Mouse (Mus musculus) layer of hippocampus, adult 2 months (tissue): ENCODE results near the gene Aacs. TPM values are rescaled to one million over a fixed set of nuclear protein-coding genes. Genes with fewer than 3 reads are reported as not detected.
"Not testable (repeated sequence)": the region's sequence is repeated elsewhere in the genome, so short reads cannot be mapped to it uniquely, and the experiment has no call there.

Experiments used
- DNase-seq, 2 experiments: peaks; one replicate each; pipeline ENCODE4 v3.0.0; 2022; ENCODE audit warnings: low spot score in 2 of 2
- H3K27ac ChIP-seq: fragments of 200-600 bp; 2 replicates; pipeline ENCODE4 v1.8.1; 2022
- H3K4me3 ChIP-seq: fragments of 200-600 bp; 2 replicates; pipeline ENCODE4 v1.8.1; 2022; ENCODE audit warnings: mild to moderate bottlenecking
- CTCF ChIP-seq: fragments of 200-600 bp; conservative IDR thresholded peaks from 2 replicates; pipeline ENCODE4 v1.8.1; 2022; ENCODE audit warnings: antibody characterized with exemption, mild to moderate bottlenecking, moderate library complexity
- total RNA-seq, 2 experiments: library from RNA; stranded (reverse); gene quantifications; 2 replicates each; pipeline ENCODE4 v1.2.3; 2021

The Aacs gene
- total RNA-seq, 2 experiments from 2014 or later, result 48.1 to 55.5 TPM

- no peak for DNase-seq
- Histone ChIP-seq H3K27ac (no peak overlapping the region), H3K4me3 (no peak overlapping the region)
- TF ChIP-seq CTCF, result no peak
These were observed 11.9 kb downstream of the Aacs start for GRCm38 (mm10) chr5:125487375-125488115.

DNA sequence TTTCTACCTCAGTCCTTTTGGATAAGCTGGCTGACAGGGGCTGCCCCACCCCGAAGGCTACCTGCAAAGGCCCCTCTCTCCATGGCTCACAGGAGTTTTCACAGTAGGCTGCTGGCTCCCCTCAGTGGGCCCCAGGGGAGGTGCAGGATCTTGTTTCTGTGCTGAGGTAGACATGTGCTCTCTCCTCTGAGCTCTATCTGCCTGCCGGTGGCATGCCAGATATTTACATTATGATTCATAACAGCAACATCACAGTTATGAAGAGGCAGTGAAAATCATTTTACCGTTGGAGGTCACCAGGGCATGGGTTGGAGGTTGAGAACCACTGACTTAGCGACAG lies 12.5 kb downstream of the Aacs start:
- TF ChIP-seq CTCF, result peak; percentile 73
- no peak for DNase-seq
- peak overlapping the region; percentile 37; the same call in 1 of the 2 replicates for H3K27ac ChIP-seq
- H3K4me3 ChIP-seq, result no peak overlapping the region

DNA sequence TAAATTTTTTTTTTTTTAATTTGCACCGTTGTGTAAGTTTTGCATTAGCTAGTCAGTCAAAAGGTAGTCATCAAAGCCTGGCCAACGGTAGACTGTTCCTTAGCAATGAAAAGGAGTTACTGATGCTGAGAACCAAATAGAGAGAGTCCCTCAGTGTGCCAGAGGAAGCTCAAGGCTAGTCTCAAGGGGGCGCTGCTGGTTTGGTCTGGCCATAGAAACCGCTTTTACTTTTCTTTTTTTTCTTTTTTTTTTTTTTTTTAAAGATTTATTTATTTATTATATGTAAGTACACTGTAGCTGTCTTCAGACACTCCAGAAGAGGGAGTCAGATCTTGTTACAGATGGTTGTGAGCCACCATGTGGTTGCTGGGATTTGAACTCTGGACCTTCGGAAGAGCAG lies 13.3 kb downstream of the Aacs start:
- TF ChIP-seq CTCF, result peak; percentile 42; the same call in 1 of the 2 replicates
- not testable (repeated sequence) for H3K4me3 ChIP-seq, DNase-seq
- H3K27ac ChIP-seq, result 0 out of 2 replicates have a peak overlapping the region, but pooled peaks have one; percentile 37

DNA sequence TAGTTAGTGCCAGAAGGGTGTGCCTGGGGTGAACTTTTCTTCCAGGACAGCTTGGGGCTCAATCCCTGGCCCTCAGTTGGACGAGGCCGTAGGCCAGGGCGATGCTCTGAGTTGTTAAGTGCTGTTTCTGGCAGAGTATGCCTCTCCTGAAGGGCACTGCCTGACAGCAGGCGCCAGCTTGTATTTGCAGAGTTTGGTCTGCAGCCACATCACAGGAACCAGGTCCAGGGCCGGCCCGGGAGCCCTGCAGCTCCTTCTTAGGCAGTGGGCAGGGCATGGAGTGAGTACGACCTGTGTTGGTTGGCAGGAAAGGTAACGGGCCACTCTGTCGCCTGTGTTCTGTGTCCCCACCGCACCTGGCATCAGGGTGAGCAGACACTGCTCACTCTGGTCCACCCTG lies 15.5 kb downstream of the Aacs start:
- no peak overlapping the region for H3K4me3 ChIP-seq
- no peak for DNase-seq
- no peak for TF ChIP-seq CTCF
- peak overlapping the region; percentile 70 for H3K27ac ChIP-seq

GRCm38 (mm10) chr5:125492379-125493092 lies 16.9 kb downstream of the Aacs start:
- DNase-seq, result peak; percentile 57
- TF ChIP-seq CTCF, result no peak
- Histone ChIP-seq H3K4me3 (no peak overlapping the region), H3K27ac (peak overlapping the region; percentile 76)

- no peak overlapping the region for H3K4me3 ChIP-seq
- H3K27ac ChIP-seq, result peak overlapping the region; percentile 76; the same call in 1 of the 2 replicates
- TF ChIP-seq CTCF, result no peak
- no peak for DNase-seq
These were observed 17.4 kb downstream of the Aacs start for GRCm38 (mm10) chr5:125493093-125493423.

DNA sequence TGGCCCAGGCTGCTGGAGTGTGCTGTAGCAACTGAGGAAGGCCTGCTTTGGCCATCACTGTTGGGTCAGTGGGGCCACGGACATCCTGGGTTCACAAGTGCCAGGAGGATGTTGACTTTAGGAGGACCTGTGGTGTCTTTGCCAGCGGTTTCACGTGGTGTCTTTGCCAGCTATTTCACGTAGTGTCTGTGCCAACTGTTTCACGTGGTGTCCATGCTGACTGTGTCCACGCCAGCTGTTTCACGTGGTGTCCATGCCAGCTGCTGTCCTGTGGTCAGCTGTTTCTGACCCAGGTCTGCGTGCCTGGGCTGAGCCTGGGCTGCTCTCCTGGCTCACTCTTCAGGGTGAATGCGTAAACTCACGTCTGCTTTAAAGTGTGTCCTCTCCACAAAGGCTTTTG lies 20.0 kb downstream of the Aacs start:
- no peak for DNase-seq
- H3K27ac ChIP-seq, result no peak overlapping the region
- H3K4me3 ChIP-seq, result no peak overlapping the region
- no peak for TF ChIP-seq CTCF

- peak; percentile 88 for TF ChIP-seq CTCF
- Histone ChIP-seq H3K27ac (peak overlapping the region; percentile 61; the same call in 1 of the 2 replicates), H3K4me3 (no peak overlapping the region)
- peak; percentile 82 to 85 for DNase-seq
These were observed 22.4 kb downstream of the Aacs start for GRCm38 (mm10) chr5:125497821-125498600.

- no peak for TF ChIP-seq CTCF
- Histone ChIP-seq H3K27ac (no peak overlapping the region), H3K4me3 (no peak overlapping the region)
- DNase-seq, result no peak
These were observed 25.9 kb downstream of the Aacs start for GRCm38 (mm10) chr5:125501505-125501904.

- H3K4me3 ChIP-seq, result no peak overlapping the region
- no peak overlapping the region for H3K27ac ChIP-seq
- no peak for DNase-seq
- TF ChIP-seq CTCF, result no peak
These were observed 26.6 kb downstream of the Aacs start for GRCm38 (mm10) chr5:125502186-125502585.

DNA sequence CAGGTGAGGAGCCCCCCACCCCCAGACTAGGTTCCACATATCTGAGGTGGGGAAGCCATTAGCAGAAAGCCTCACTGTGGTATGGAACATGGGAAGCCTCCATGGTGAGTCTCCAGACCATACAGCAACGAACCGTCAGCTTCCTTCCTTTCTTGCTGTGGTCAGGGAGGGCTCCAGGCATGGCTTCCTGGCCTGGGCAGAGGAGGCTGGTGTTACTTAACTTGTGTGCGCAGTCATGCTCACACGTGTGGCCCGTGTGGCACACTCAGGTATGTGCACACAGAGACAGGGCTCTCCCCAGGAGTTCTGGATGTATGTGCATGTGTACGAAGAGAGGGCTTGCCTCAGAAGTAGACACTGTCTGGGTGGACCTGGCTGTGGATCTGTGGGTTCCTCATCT lies 28.0 kb downstream of the Aacs start:
- H3K4me3 ChIP-seq, result no peak overlapping the region
- H3K27ac ChIP-seq, result no peak overlapping the region; the same call in 1 of the 2 replicates
- DNase-seq, result no peak
- TF ChIP-seq CTCF, result no peak

GRCm38 (mm10) chr5:125504692-125505091 lies 29.1 kb downstream of the Aacs start:
- no peak for TF ChIP-seq CTCF
- Histone ChIP-seq H3K27ac (peak overlapping the region; percentile 68; the same call in 1 of the 2 replicates), H3K4me3 (no peak overlapping the region)
- no peak for DNase-seq

DNA sequence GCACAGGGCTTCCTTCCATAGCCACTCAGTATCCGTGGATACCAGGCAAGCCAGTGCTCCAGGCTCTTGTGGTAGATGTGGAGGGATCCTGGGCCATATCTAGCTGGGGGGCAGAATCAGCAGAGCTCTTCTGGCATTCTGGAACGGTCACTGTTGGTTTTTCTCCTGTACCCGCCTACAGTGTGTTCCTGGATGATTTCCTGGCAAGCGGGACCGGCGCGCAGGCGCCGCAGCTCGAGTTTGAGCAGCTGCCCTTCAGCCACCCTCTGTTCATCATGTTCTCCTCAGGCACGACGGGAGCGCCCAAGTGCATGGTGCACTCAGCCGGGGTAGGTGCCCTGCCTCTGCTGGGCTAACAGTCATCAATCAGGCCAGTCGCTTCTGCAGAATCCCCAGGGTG lies 30.4 kb downstream of the Aacs start:
- Histone ChIP-seq H3K4me3 (no peak overlapping the region; the same call in 1 of the 2 replicates), H3K27ac (peak overlapping the region; percentile 78)
- no peak for TF ChIP-seq CTCF
- peak in 1 of 2 experiments; percentile 60 for DNase-seq
